Mouse (Mus musculus): ENCODE results near the gene Krt18. TPM values are rescaled to one million over a fixed set of nuclear protein-coding genes. Genes with fewer than 3 reads are reported as not detected.

The Krt18 gene
- polyA plus RNA-seq, 1 experiment from 2014 or later = 263 TPM

DNA sequence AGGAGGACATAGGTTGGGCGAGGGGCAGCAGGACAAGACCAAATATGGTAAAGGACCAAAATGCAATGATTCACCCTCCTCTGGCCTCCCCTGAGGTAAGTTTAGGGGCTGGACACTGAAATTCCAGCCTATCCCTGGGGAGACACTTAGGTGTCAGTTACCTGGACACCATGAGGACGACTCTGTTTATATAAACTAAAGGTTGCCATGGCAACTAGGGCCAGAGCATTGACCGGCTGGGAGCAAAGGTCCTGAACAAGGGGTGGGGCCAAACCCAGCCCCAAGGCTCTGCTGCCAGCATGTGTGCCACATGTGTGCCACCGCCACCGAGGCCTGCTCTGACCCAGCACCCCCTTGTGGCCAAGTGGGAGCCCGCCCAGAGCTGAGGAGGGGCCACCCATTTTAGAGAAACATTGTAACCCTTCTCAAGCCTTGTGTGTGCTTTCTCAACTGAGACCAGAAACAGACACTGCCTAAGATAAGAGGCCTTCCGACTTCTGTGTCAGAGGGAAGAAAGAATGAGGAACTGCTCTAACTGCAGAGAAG lies 10.0 kb upstream of the Krt18 start:
- H3K9ac ChIP-seq (ENCODE audit: low read length) = no peak overlapping the region

DNA sequence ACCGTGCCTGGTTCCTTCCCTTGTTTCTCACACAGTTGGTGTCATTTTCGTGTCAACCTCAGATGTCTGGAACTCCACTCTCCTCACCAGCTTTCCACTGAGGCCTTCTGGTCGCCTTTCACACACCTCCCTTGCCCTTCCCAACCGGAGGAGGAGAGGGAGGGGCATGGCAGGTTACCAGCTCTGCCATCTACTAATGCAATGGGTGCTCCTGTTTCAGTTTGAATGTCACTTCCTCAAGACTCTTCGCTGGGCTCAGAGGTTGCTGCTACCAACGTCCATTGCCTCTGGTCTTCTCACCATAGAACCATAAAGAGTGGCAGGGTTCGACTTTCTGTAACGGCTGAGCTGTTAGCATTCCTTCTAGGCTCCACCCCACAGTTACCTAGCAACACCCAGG lies 5.5 kb upstream of the Krt18 start:
- H3K9me3 ChIP-seq (ENCODE audit: control insufficient read depth, low read length) = no peaks in the 10 kb centered on the region
- no peak overlapping the region; the same call in 1 of the 2 replicates for H3K4me2 ChIP-seq (ENCODE audit: low read depth, low read length)
- 33% methylated on average over 8 of the region's 8 CpGs for WGBS
- H3K27ac ChIP-seq (ENCODE audit: low read length) = peak overlapping the region; percentile 77
- no peak overlapping the region for H3K9ac ChIP-seq (ENCODE audit: low read length)
- H3K4me3 ChIP-seq (ENCODE audit: low read length) = no peak overlapping the region
- ATAC-seq (ENCODE audit: low read depth) = 0 out of 2 replicates have a peak, but pooled peaks have one; percentile 11
- H3K36me3 ChIP-seq (ENCODE audit: control insufficient read depth, insufficient read depth, low read length) = no peaks in the 10 kb centered on the region
- H3K4me1 ChIP-seq (replicated peaks; ENCODE audit: control insufficient read depth, insufficient read depth, low read length) = peaks cover 25% of the 10 kb centered on the region
- no peaks in the 10 kb centered on the region for H3K27me3 ChIP-seq (ENCODE audit: control insufficient read depth, insufficient read depth, low read depth, low read length)

More for the DNA sequence above, 10.0 kb upstream of the Krt18 start:
- Histone ChIP-seq H3K36me3 (ENCODE audit: control insufficient read depth, insufficient read depth, low read length) (no peaks in the 10 kb centered on the region), H3K4me1 (replicated peaks; ENCODE audit: control insufficient read depth, insufficient read depth, low read length) (peaks cover 17% of the 10 kb centered on the region), H3K4me3 (ENCODE audit: low read length) (no peak overlapping the region), H3K4me2 (ENCODE audit: low read depth, low read length) (no peak overlapping the region), H3K9me3 (ENCODE audit: control insufficient read depth, low read length) (no peaks in the 10 kb centered on the region), H3K27ac (ENCODE audit: low read length) (peak overlapping the region; percentile 96), H3K27me3 (ENCODE audit: control insufficient read depth, insufficient read depth, low read depth, low read length) (no peaks in the 10 kb centered on the region)
- WGBS = 19% methylated on average over 7 of the region's 7 CpGs
- ATAC-seq (ENCODE audit: low read depth) = no peak

DNA sequence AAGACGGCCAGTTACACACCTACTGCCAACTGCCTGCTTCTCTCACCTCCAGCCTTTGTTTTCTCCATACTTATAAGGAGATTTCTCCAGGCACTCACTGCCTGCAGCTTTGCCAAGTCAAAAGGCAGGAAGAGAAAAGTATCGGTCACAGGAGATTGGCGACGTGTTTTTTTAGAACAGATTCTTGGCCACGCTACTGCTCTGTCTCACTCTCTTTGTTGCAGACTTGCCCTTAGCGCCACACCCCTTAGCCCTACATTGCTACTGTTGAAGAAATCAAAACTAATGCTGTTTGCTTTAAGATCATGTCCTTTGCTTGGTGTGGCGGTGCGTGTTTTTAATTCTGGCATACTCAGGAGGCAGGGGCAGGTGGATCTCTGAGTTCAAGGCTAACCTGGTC lies 4.1 kb upstream of the Krt18 start:
- H3K4me1 ChIP-seq (replicated peaks; ENCODE audit: control insufficient read depth, insufficient read depth, low read length) = peaks cover 25% of the 10 kb centered on the region

DNA sequence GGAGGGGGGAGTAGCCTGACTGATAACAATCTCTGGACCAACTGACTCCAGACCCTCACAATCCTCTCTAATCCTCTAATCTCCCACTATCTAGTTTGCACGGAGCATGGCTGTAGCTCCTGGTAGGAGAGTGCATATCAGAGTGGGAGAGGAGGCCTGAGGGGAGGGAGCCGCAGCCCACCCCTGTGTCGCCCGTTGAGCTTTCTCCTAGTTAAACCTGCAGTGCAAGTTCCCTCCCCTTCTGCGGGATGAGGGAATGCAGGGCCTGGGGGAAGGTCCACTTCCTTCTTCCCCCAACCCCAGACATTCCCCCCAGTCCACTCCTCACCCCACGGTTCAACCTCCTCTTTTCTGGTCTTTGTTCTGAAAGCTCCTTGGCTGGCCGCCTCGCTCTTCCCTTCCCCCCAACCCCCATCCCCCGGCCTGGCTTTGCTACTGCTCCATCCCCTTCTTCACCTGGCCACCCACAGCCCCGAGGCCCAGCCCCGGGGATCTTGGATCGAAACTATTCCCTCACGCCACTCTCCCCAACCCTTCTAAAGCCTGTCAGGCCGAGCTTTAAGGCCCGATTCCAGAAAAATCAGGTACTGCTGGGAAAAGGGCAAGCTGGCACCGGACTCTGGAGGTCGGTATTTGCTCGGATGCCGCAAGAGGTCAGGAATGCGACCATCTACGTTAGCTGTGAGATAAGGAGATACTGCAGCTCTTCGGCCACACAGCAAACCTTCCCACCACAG lies 2.7 kb upstream of the Krt18 start:
- H3K4me1 ChIP-seq (replicated peaks; ENCODE audit: control insufficient read depth, insufficient read depth, low read length) = peaks cover 25% of the 10 kb centered on the region
- H3K27me3 ChIP-seq (ENCODE audit: control insufficient read depth, insufficient read depth, low read depth, low read length) = peaks cover 2% of the 10 kb centered on the region; the same call in 1 of the 2 replicates
- no peaks in the 10 kb centered on the region for H3K9me3 ChIP-seq (ENCODE audit: control insufficient read depth, low read length)
- H3K36me3 ChIP-seq (ENCODE audit: control insufficient read depth, insufficient read depth, low read length) = peaks cover 3% of the 10 kb centered on the region; the same call in 1 of the 2 replicates
- peak overlapping the region; percentile 90 for H3K27ac ChIP-seq (ENCODE audit: low read length)
- peak overlapping the region; percentile 47 for H3K4me2 ChIP-seq (ENCODE audit: low read depth, low read length)
- peak overlapping the region; percentile 8 for H3K4me3 ChIP-seq (ENCODE audit: low read length)
- H3K9ac ChIP-seq (ENCODE audit: low read length) = peak overlapping the region; percentile 19
- WGBS = 4% methylated on average over 22 of the region's 22 CpGs
- ATAC-seq (ENCODE audit: low read depth) = peak; percentile 44

More for the DNA sequence above, 4.1 kb upstream of the Krt18 start:
- Histone ChIP-seq H3K4me3 (ENCODE audit: low read length) (no peak overlapping the region), H3K27ac (ENCODE audit: low read length) (peak overlapping the region; percentile 90), H3K36me3 (ENCODE audit: control insufficient read depth, insufficient read depth, low read length) (no peaks in the 10 kb centered on the region), H3K9me3 (ENCODE audit: control insufficient read depth, low read length) (no peaks in the 10 kb centered on the region), H3K4me2 (ENCODE audit: low read depth, low read length) (no peak overlapping the region), H3K9ac (ENCODE audit: low read length) (no peak overlapping the region), H3K27me3 (ENCODE audit: control insufficient read depth, insufficient read depth, low read depth, low read length) (peaks cover 2% of the 10 kb centered on the region; the same call in 1 of the 2 replicates)
- ATAC-seq (ENCODE audit: low read depth) = no peak; the same call in 1 of the 2 replicates
- WGBS = 31% methylated on average over 8 of the region's 8 CpGs

DNA sequence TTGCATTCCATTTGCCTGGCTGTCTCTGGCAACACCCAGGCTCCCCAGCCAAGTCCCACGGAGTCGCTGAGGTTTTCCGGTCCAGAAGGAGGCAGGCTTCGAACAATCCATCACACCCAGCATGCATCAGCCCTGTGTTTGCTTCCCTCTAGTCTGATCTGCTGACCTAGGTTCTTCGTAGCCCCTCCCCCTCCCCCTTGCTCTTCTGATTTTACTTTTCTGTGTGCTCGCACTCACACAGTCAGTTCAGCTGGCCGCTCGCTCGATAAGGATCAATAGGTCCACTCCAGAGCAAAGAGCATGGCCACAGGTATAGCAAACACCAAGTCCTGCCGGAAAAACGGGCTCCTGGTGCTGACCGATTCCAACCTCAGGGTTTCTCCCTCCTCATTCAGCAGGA lies 1.6 kb upstream of the Krt18 start:
- no peak overlapping the region for H3K4me3 ChIP-seq (ENCODE audit: low read length)
- WGBS = 17% methylated on average over 12 of the region's 12 CpGs
- H3K27ac ChIP-seq (ENCODE audit: low read length) = no peak overlapping the region; the same call in 1 of the 2 replicates
- H3K9me3 ChIP-seq (ENCODE audit: control insufficient read depth, low read length) = no peaks in the 10 kb centered on the region
- peaks cover 8% of the 10 kb centered on the region; the same call in 1 of the 2 replicates for H3K36me3 ChIP-seq (ENCODE audit: control insufficient read depth, insufficient read depth, low read length)
- H3K27me3 ChIP-seq (ENCODE audit: control insufficient read depth, insufficient read depth, low read depth, low read length) = peaks cover 2% of the 10 kb centered on the region; the same call in 1 of the 2 replicates
- peaks cover 25% of the 10 kb centered on the region for H3K4me1 ChIP-seq (replicated peaks; ENCODE audit: control insufficient read depth, insufficient read depth, low read length)
- no peak overlapping the region for H3K9ac ChIP-seq (ENCODE audit: low read length)
- H3K4me2 ChIP-seq (ENCODE audit: low read depth, low read length) = peak overlapping the region; percentile 47
- no peak for ATAC-seq (ENCODE audit: low read depth)

DNA sequence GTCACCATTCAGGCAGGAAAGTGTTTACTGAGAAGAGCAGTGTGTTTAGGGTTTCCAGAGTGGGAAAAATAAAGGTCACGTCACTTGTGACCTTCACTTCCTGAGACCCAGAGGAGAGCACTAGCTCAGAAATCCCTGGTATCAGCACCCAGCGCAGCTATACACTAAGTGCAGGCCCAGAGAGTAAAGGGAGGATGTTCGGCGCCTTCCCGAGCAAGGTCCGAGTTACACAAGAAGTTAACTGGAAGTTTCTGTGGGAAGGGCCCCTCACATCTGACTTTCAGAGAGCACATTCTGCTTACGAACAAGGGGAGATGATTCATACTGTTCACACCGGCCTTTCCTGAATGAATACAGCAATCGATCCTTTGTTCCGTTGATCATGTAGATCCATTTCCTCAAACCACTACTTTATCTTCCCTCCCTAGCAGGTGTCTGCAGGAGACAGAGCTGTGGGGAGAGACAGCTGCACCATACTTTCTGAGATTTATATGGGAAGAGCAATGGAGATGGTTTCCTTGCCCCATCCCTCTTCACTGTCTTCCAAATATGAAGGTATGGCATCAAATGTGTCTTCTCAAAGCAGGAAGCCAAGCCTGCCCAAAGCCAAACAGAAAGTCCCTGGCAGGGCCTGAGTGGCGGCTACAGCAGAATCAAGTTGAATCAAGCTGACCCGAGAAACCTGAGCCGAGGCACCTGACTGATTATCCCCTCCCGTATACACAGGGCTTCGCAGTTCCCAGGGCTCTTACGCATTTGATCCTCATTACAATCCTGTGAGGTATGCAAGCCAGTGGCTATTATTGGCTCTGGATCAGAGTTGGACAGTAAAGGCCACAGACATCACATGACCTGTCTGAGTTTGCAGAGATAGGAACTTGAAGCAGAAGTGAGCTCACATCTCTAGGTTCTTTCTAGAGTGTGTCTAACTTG lies 6.4 kb downstream of the Krt18 start:
- H3K27me3 ChIP-seq (ENCODE audit: control insufficient read depth, insufficient read depth, low read depth, low read length) = no peaks in the 10 kb centered on the region
- no peak overlapping the region for H3K27ac ChIP-seq (ENCODE audit: low read length)
- no peak for ATAC-seq (ENCODE audit: low read depth)
- no peaks in the 10 kb centered on the region for H3K4me1 ChIP-seq (replicated peaks; ENCODE audit: control insufficient read depth, insufficient read depth, low read length)
- H3K9me3 ChIP-seq (ENCODE audit: control insufficient read depth, low read length) = no peaks in the 10 kb centered on the region
- H3K36me3 ChIP-seq (ENCODE audit: control insufficient read depth, insufficient read depth, low read length) = peaks cover 8% of the 10 kb centered on the region; the same call in 1 of the 2 replicates
- no peak overlapping the region for H3K9ac ChIP-seq (ENCODE audit: low read length)
- no peak overlapping the region for H3K4me2 ChIP-seq (ENCODE audit: low read depth, low read length)
- 50% methylated on average over 16 of the region's 16 CpGs for WGBS
- no peak overlapping the region for H3K4me3 ChIP-seq (ENCODE audit: low read length)

DNA sequence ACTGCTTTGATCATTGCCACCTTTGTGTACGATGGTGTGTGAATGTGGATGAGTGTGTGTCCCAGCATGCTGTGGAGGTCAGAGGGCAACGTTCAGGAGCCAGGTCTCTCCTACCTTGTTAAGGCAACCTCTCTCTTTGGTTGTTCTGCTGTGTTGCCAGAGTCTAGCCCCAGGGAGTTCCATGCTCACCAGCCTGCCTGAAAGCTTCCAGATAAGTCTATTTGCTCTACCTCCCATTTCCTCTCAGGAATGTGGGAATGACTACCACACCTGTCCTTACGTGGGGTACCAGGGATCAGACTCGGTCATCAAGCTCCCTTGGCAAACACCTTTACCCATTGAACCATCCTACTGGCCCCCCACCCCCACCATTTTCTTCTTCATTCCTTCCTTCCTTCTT lies 12.3 kb downstream of the Krt18 start:
- WGBS = 53% methylated on average over 4 of the region's 4 CpGs
- no peak overlapping the region for H3K4me3 ChIP-seq (ENCODE audit: low read length)
- H3K36me3 ChIP-seq (ENCODE audit: control insufficient read depth, insufficient read depth, low read length) = no peaks in the 10 kb centered on the region
- H3K27me3 ChIP-seq (ENCODE audit: control insufficient read depth, insufficient read depth, low read depth, low read length) = no peaks in the 10 kb centered on the region
- 0 out of 2 replicates have a peak overlapping the region, but pooled peaks have one; percentile 20 for H3K27ac ChIP-seq (ENCODE audit: low read length)
- peak; percentile 59; the same call in 1 of the 2 replicates for ATAC-seq (ENCODE audit: low read depth)
- H3K9me3 ChIP-seq (ENCODE audit: control insufficient read depth, low read length) = no peaks in the 10 kb centered on the region
- no peak overlapping the region for H3K9ac ChIP-seq (ENCODE audit: low read length)
- H3K4me2 ChIP-seq (ENCODE audit: low read depth, low read length) = no peak overlapping the region
- H3K4me1 ChIP-seq (replicated peaks; ENCODE audit: control insufficient read depth, insufficient read depth, low read length) = no peaks in the 10 kb centered on the region

DNA sequence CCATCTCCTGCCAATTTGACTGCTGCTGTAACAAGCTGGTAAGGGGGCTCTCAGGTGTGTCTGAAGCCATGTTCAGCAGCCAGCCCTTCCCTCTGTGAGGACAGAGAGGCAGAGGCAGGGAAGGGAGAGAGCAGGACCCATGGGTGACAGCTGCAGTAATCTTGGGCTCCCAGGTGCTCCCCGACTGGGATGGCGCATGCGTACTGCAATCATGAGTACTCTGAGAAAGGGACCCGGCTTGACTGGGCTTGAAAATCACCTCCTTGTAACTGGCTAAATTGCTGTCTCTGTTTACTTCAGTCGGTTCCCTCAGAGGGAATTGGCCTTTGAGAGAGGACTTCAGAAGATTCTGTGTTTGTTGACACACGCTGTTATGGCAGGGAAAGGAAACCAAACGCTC lies 14.0 kb downstream of the Krt18 start:
- no peak for ATAC-seq (ENCODE audit: low read depth)
- Histone ChIP-seq H3K36me3 (ENCODE audit: control insufficient read depth, insufficient read depth, low read length) (no peaks in the 10 kb centered on the region), H3K27ac (ENCODE audit: low read length) (no peak overlapping the region), H3K9ac (ENCODE audit: low read length) (no peak overlapping the region), H3K4me2 (ENCODE audit: low read depth, low read length) (peak overlapping the region; percentile 28; the same call in 1 of the 2 replicates), H3K9me3 (ENCODE audit: control insufficient read depth, low read length) (no peaks in the 10 kb centered on the region), H3K27me3 (ENCODE audit: control insufficient read depth, insufficient read depth, low read depth, low read length) (no peaks in the 10 kb centered on the region), H3K4me1 (replicated peaks; ENCODE audit: control insufficient read depth, insufficient read depth, low read length) (no peaks in the 10 kb centered on the region), H3K4me3 (ENCODE audit: low read length) (peak overlapping the region; percentile 5; the same call in 1 of the 2 replicates)
- WGBS = 31% methylated on average over 7 of the region's 7 CpGs

Data from lung, embryonic 16.5 days (tissue).